Mouse (Mus musculus) limb, embryonic 11.5 days (tissue): ENCODE data around the gene Hoxa6. TPM values are rescaled to one million over a fixed set of nuclear protein-coding genes. Genes with fewer than 3 reads are reported as not detected.

Source experiments
- ATAC-seq: fragments of 200-750 bp; cut with Nextera tagmentation; 2 replicates; pipeline ENCODE4 v1.8.0; 2017; ENCODE audit warnings: low read depth; ENCODE audit not compliant: insufficient number of reproducible peaks, low FRiP score, low TSS enrichment
- DNase-seq: peaks from one replicate; pipeline ENCODE4 v3.0.0-alpha.2; 2015; ENCODE audit warnings: low spot score
- H3K27ac ChIP-seq: fragments of 300-500 bp; sonication (generic); replicated peaks from 2 replicates; pipeline ENCODE4 v1.5.1; 2014; ENCODE audit warnings: low read depth, mild to moderate bottlenecking, low read length
- H3K27me3 ChIP-seq: fragments of 300-500 bp; sonication (generic); 2 replicates; pipeline ENCODE4 v1.6.1; 2014; ENCODE audit warnings: mild to moderate bottlenecking, low read length, mixed read lengths; ENCODE audit not compliant: control insufficient read depth, insufficient read depth
- H3K36me3 ChIP-seq: fragments of 300-500 bp; sonication (generic); 2 replicates; pipeline ENCODE4 v1.6.1; 2014; ENCODE audit warnings: mild to moderate bottlenecking, low read length, moderate library complexity, mixed read lengths; ENCODE audit not compliant: control insufficient read depth, insufficient read depth
- H3K4me1 ChIP-seq: fragments of 300-500 bp; sonication (generic); 2 replicates; pipeline ENCODE4 v1.6.1; 2014; ENCODE audit warnings: low read length, mixed read lengths; ENCODE audit not compliant: control insufficient read depth, insufficient read depth
- H3K4me2 ChIP-seq: fragments of 300-500 bp; sonication (generic); 2 replicates; pipeline ENCODE4 v1.6.1; 2014; ENCODE audit warnings: low read depth, mild to moderate bottlenecking, moderate library complexity; ENCODE audit not compliant: severe bottlenecking
- H3K4me3 ChIP-seq: fragments of 300-500 bp; sonication (generic); 2 replicates; pipeline ENCODE4 v1.5.1; 2014; ENCODE audit warnings: low read depth, low read length
- H3K9ac ChIP-seq: fragments of 300-500 bp; sonication (generic); 2 replicates; pipeline ENCODE4 v1.6.1; 2014; ENCODE audit warnings: mild to moderate bottlenecking, low read length
- H3K9me3 ChIP-seq: fragments of 300-500 bp; sonication (generic); 2 replicates; pipeline ENCODE4 v1.6.1; 2016; ENCODE audit warnings: low read length; ENCODE audit not compliant: control insufficient read depth
- WGBS: fragments of 180-500 bp; shearing (Covaris S2); extraction: QIAGEN DNeasy Blood & Tissue Kit; methylation state at CpG from one replicate; pipeline ENCODE4 v1.1.7; 2014; 5-methylcytosine and 5-hydroxymethylcytosine counted together
- polyA plus RNA-seq: library from polyadenylated mRNA; unstranded; fragments of >200 nt; fragmentation: Nextera tagmentation; extraction: Ambion mirVana; gene quantifications from 2 replicates; pipeline ENCODE4 v1.2.1, GENCODE M21; 2014

Hoxa6 gene
- polyA plus RNA-seq, 1 experiment from 2014 or later = 4.6 TPM

DNA sequence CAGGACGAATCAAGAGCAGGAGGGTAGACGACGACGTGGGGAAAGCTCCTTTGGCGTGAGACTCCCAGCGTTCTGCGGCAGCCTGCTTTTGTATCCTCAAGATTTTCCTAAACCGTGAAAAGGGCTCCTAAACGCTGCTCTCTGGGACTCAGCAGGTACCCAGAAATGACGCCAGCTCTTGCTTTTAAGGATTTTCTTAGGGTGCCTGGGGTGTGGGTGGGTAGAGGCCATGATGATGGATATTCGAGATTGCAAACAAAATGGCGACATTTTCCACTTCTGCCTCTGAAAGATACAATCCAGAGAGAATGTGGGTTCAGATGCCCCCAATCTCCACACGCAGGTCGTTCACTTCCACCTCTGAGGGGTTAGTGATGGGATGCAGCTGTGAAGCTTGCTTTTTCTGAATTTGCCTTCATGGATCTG lies 40.8 kb downstream of the Hoxa6 start:
- 10% methylated on average over 14 of the region's 14 CpGs for WGBS
- Histone ChIP-seq H3K9ac (0 out of 2 replicates have a peak overlapping the region, but pooled peaks have one; percentile 7), H3K27ac (no peak overlapping the region), H3K9me3 (no peaks in the 10 kb centered on the region), H3K27me3 (peaks cover 34% of the 10 kb centered on the region), H3K4me1 (peaks cover 68% of the 10 kb centered on the region), H3K36me3 (peaks cover 2% of the 10 kb centered on the region; the same call in 1 of the 2 replicates), H3K4me2 (0 out of 2 replicates have a peak overlapping the region, but pooled peaks have one; percentile 4), H3K4me3 (no peak overlapping the region)
- DNase-seq = peak; percentile 41
- no peak for ATAC-seq

DNA sequence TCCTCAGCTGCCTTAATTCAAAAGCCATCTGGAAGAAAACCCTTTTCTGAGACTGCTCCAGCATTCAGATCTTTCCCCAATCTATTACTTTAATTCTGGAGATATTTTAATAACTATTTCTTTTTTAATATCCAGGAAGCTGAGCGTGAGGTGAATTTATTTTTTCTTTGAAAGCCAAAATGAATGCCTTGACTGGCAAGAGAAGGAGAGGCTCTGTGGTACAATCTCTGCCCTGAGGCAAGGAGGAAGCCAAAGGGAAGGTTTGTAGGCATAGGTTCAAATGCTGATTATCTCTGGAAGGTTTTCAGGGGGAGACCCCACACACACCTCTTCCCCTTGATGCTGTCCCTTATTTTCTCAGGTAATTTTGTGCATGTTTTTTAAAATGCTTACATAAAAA lies 41.3 kb downstream of the Hoxa6 start:
- H3K27ac ChIP-seq = no peak overlapping the region
- H3K4me2 ChIP-seq = no peak overlapping the region
- no peaks in the 10 kb centered on the region for H3K9me3 ChIP-seq
- H3K4me3 ChIP-seq = no peak overlapping the region
- no peak for ATAC-seq
- H3K36me3 ChIP-seq = peaks cover 2% of the 10 kb centered on the region; the same call in 1 of the 2 replicates
- H3K4me1 ChIP-seq = peaks cover 63% of the 10 kb centered on the region
- 46% methylated on average over 1 of the region's 1 CpGs for WGBS
- peak overlapping the region; percentile 14; the same call in 1 of the 2 replicates for H3K9ac ChIP-seq
- H3K27me3 ChIP-seq = peaks cover 34% of the 10 kb centered on the region
- DNase-seq = no peak

GRCm38 (mm10) chr6:52166431-52167077 lies 42.0 kb downstream of the Hoxa6 start:
- Histone ChIP-seq H3K4me3 (no peak overlapping the region), H3K4me2 (peak overlapping the region; percentile 7; the same call in 1 of the 2 replicates), H3K36me3 (peaks cover 2% of the 10 kb centered on the region; the same call in 1 of the 2 replicates), H3K27me3 (peaks cover 29% of the 10 kb centered on the region), H3K27ac (no peak overlapping the region), H3K9ac (peak overlapping the region; percentile 14; the same call in 1 of the 2 replicates), H3K4me1 (peaks cover 57% of the 10 kb centered on the region), H3K9me3 (no peaks in the 10 kb centered on the region)
- ATAC-seq (no peak), DNase-seq (peak; percentile 50)
- 1% methylated on average over 4 of the region's 4 CpGs for WGBS

DNA sequence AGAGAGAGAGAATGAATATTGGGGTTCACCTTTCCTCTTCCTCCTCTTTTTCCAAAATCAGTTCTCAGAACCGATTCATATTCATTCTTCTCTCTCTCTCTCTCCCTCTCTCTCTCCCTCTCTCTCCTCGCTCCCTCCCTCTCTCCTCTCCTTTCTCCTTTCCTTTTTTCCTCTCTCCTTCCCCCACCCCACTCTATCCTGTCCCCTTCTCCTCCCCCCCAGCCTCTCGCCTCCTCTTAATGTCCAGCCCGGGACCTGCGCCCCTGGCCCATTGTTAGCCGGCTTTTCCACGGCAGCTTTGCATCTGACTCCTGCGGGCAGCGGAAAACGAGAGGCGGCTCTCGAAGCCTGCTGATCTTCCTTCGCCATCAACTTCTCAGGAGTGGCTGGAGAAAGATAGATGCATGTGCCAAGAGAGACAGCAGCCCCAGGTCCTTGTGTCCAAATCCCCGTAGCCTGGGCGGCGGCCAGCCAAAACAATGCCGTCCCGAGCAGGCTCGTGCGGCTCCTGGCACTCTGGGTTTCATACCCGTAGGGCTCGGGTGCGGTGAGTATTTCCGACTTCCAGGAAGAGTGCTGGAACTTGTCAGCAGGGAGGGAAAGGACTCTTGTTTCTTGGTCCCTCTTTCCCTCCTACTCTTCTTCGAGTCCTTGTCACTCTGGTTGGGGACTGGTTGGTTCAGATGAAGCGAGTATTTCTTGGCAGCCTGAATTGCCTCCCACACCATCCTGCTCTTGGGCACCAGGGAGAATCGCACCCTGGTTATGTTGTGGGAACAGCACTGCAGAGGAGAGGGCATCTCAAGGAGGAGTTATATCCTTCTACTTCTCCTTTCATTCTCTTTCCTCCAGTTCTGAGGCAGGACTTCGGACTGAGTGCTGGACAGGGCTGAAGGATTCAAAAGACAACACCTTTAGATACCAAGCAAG lies 42.8 kb downstream of the Hoxa6 start:
- Histone ChIP-seq H3K9me3 (no peaks in the 10 kb centered on the region), H3K4me2 (peak overlapping the region; percentile 69), H3K9ac (peak overlapping the region; percentile 49; the same call in 1 of the 2 replicates), H3K27me3 (peaks cover 22% of the 10 kb centered on the region), H3K4me1 (peaks cover 54% of the 10 kb centered on the region), H3K27ac (no peak overlapping the region), H3K4me3 (0 out of 2 replicates have a peak overlapping the region, but pooled peaks have one; percentile 26), H3K36me3 (peaks cover 2% of the 10 kb centered on the region; the same call in 1 of the 2 replicates)
- DNase-seq (peak; percentile 69), ATAC-seq (no peak)
- 2% methylated on average over 28 of the region's 28 CpGs for WGBS

- Histone ChIP-seq H3K4me3 (peak within 1 kb of the TSS; percentile 26), H3K27ac (no peak within 1 kb of the TSS), H3K4me2 (peak within 1 kb of the TSS; percentile 69), H3K4me1 (peaks cover 54% of the 10 kb centered on the region), H3K36me3 (no peaks in the 10 kb centered on the region), H3K9me3 (no peaks in the 10 kb centered on the region), H3K9ac (peak within 1 kb of the TSS; percentile 63), H3K27me3 (peaks cover 15% of the 10 kb centered on the region)
- WGBS = under 1% methylated on average over 25 of the region's 25 CpGs
- DNase-seq (peak; percentile 76), ATAC-seq (no peak)
Measured at GRCm38 (mm10) chr6:52164626-52165440, 43.7 kb downstream of the Hoxa6 start, which contains the start of gene Hoxa2. TSS of gene Hoxa2 (minus strand) at chr6:52164831.

GRCm38 (mm10) chr6:52164051-52164625 lies 44.4 kb downstream of the Hoxa6 start:
- Histone ChIP-seq H3K4me2 (peak overlapping the region; percentile 69), H3K4me3 (peak overlapping the region; percentile 26), H3K9me3 (no peaks in the 10 kb centered on the region), H3K36me3 (no peaks in the 10 kb centered on the region), H3K4me1 (peaks cover 59% of the 10 kb centered on the region), H3K27ac (no peak overlapping the region), H3K27me3 (peaks cover 17% of the 10 kb centered on the region), H3K9ac (peak overlapping the region; percentile 63)
- DNase-seq (peak; percentile 73), ATAC-seq (no peak)
- under 1% methylated on average over 38 of the region's 39 CpGs for WGBS

DNA sequence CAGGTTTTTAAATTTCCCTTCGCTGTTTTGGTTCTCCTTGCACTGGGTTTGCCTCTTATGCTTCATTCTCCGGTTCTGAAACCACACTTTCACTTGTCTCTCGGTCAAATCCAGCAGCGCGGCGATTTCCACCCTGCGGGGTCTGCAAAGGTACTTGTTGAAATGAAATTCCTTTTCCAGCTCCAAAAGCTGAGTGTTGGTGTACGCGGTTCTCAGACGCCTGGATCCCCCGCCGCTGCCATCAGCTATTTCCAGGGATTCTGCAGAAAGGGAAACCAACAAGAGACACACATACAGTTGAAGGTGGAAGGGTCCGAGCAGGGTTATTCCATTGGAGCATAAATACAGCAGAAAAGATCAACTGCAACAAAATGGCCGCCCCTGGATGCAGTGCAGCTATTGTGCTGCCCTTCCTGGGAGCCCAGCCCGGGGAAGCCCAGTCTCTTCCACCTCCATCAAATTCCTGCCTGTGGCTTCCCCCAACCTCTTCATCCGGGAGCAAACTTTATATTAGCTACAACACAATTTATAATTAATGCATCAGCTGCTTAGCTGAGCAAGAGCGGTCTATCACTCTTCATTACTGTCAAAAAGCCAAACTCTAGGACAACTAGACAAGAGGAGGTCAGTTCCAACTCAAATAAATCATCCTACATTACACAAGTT lies 45.0 kb downstream of the Hoxa6 start:
- ATAC-seq (no peak), DNase-seq (peak; percentile 78)
- no peaks in the 10 kb centered on the region for H3K36me3 ChIP-seq
- H3K9me3 ChIP-seq = no peaks in the 10 kb centered on the region
- peaks cover 62% of the 10 kb centered on the region for H3K4me1 ChIP-seq
- peak overlapping the region; percentile 3; the same call in 1 of the 2 replicates for H3K9ac ChIP-seq
- WGBS = 3% methylated on average over 17 of the region's 17 CpGs
- H3K27ac ChIP-seq = no peak overlapping the region
- H3K4me3 ChIP-seq = peak overlapping the region; percentile 26
- H3K27me3 ChIP-seq = peaks cover 18% of the 10 kb centered on the region
- H3K4me2 ChIP-seq = peak overlapping the region; percentile 69
